Mouse (Mus musculus): ENCODE data around the gene Btbd19. TPM values are rescaled to one million over a fixed set of nuclear protein-coding genes. Genes with fewer than 3 reads are reported as not detected.

The Btbd19 gene
- polyA plus RNA-seq, 2 experiments: 6.2 to 16.0 TPM

DNA sequence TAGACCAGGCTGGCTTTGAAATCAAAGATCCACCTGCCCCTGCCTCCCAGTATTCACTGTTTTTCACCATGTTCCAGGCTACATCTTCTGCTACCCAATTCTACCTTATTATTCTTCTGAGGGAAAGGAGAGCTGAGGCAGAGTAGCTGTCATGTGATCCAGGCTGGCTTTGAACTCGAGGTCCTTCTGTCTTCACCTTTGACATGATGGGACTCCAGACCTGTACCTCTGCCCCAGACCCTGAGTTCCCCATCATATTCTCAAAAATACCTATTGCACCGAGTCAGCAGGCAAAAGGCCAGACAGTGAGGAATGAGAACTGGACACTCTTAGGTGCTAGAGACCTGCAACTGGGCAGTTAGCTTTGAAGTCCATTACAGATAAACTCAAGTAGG lies 9.1 kb upstream of the Btbd19 start:
- Histone ChIP-seq H3K9me3 (ENCODE audit: control insufficient read depth, low read length) (no peaks in the 10 kb centered on the region), H3K9ac (ENCODE audit: low read depth, low read length, severe bottlenecking) (no peak overlapping the region), H3K36me3 (ENCODE audit: control insufficient read depth, insufficient read depth, low read length) (peaks cover 4% of the 10 kb centered on the region; the same call in 1 of the 2 replicates), H3K4me2 (replicated peaks; ENCODE audit: low read depth, low read length, severe bottlenecking) (no peak overlapping the region), H3K27me3 (ENCODE audit: control insufficient read depth, insufficient read depth, low read length) (peaks cover 20% of the 10 kb centered on the region; the same call in 1 of the 2 replicates), H3K4me1 (ENCODE audit: control insufficient read depth, insufficient read depth, low read length) (peaks cover 8% of the 10 kb centered on the region; the same call in 1 of the 2 replicates), H3K27ac (replicated peaks; ENCODE audit: low read depth, low read length) (no peak overlapping the region), H3K4me3 (replicated peaks; ENCODE audit: low read length) (no peak overlapping the region)
- TF ChIP-seq POLR2A (IDR thresholded peaks at IDR 0.05; ENCODE audit: borderline replicate concordance, extremely low read depth, insufficient read depth, insufficient read length): no peak
- ATAC-seq (ENCODE audit: low FRiP score, low read depth) (no peak), DNase-seq (ENCODE audit: low spot score) (no peak)
- 36% methylated on average over 2 of the region's 2 CpGs for WGBS

DNA sequence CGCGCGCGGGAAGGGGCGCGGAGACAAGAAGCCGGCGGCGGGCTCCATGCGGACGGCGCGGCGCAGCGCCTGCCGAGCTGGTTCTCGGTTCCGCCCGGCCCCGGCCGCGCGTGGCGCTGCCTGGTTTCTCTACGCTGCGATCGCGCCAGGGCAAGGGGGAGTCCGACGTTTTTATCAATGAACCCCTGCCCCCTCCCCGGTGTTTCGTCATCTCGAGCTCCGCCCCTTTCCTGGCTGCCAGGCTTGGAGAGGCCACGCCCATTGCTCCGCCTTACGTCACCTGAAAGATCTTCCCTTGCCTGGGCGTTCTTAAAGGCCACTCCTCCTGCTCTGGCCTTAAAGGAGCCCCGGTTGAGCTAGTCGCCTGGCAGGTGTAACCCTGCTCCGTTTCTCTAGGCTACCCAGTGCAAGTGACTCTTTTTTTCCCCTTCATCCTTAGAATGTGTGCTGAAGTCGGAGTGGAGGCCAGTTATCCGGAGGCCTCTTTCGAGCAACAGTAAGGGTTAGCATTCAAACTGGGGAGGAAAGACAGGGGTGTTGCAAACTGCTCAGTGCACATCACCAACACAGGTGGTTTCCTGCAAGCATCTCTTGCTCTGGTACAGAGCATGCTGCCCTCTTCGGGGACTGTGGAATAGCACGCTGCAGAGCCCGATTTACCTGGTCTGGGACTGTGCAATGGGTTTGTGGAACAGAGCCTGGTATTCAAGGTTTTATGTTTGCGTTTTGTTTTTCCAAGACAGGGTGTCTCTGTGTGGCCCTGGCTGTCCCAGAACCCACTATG lies 8.5 kb upstream of the Btbd19 start, which contains the start of gene Plk3:
Gene Plk3, minus strand, starts transcription at position 147 of the 784 bp plus-strand sequence.
- Histone ChIP-seq H3K4me1 (ENCODE audit: control insufficient read depth, insufficient read depth, low read length) (peaks cover 8% of the 10 kb centered on the region; the same call in 1 of the 2 replicates), H3K27ac (replicated peaks; ENCODE audit: low read depth, low read length) (no peak within 1 kb of the TSS)

DNA sequence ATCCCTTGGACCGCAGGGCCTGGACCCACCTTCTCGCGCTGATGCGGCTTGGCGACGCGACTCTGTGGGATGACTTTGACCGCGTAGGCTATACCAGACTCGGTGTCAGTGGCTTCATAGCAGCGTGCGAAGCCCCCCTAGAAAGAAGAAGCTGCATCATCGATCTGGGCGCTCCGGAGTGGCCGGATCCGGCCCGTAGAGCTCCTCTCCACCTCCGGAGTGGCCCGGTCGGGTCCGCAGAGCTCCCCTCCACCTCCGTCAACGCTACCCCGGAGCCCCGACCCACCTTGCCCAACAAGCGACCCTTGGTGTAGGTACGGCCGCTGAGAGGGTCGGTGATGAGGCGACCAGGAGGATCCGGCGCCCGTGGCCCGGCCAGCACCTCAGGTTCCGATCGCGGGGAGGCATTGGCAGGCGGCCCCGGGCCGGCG lies 7.9 kb upstream of the Btbd19 start:
- Histone ChIP-seq H3K27ac (replicated peaks; ENCODE audit: low read depth, low read length) (no peak overlapping the region), H3K4me2 (replicated peaks; ENCODE audit: low read depth, low read length, severe bottlenecking) (peak overlapping the region; percentile 98), H3K36me3 (ENCODE audit: control insufficient read depth, insufficient read depth, low read length) (peaks cover 4% of the 10 kb centered on the region; the same call in 1 of the 2 replicates), H3K4me3 (replicated peaks; ENCODE audit: low read length) (peak overlapping the region; percentile 80), H3K9me3 (ENCODE audit: control insufficient read depth, low read length) (no peaks in the 10 kb centered on the region), H3K27me3 (ENCODE audit: control insufficient read depth, insufficient read depth, low read length) (peaks cover 20% of the 10 kb centered on the region; the same call in 1 of the 2 replicates), H3K9ac (ENCODE audit: low read depth, low read length, severe bottlenecking) (peak overlapping the region; percentile 75), H3K4me1 (ENCODE audit: control insufficient read depth, insufficient read depth, low read length) (peaks cover 8% of the 10 kb centered on the region; the same call in 1 of the 2 replicates)
- ATAC-seq (ENCODE audit: low FRiP score, low read depth) (peak; percentile 13; the same call in 1 of the 2 replicates), DNase-seq (ENCODE audit: low spot score) (no peak)
- TF ChIP-seq POLR2A (IDR thresholded peaks at IDR 0.05; ENCODE audit: borderline replicate concordance, extremely low read depth, insufficient read depth, insufficient read length): no peak
- WGBS: 1% methylated on average over 40 of the region's 42 CpGs

More for the DNA sequence above, 8.5 kb upstream of the Btbd19 start, which contains the start of gene Plk3:
- Histone ChIP-seq H3K4me3 (replicated peaks; ENCODE audit: low read length) (peak within 1 kb of the TSS; percentile 80), H3K9ac (ENCODE audit: low read depth, low read length, severe bottlenecking) (peak within 1 kb of the TSS; percentile 75), H3K9me3 (ENCODE audit: control insufficient read depth, low read length) (no peaks in the 10 kb centered on the region), H3K36me3 (ENCODE audit: control insufficient read depth, insufficient read depth, low read length) (peaks cover 4% of the 10 kb centered on the region; the same call in 1 of the 2 replicates), H3K27me3 (ENCODE audit: control insufficient read depth, insufficient read depth, low read length) (peaks cover 20% of the 10 kb centered on the region; the same call in 1 of the 2 replicates), H3K4me2 (replicated peaks; ENCODE audit: low read depth, low read length, severe bottlenecking) (peak within 1 kb of the TSS; percentile 98)
- 4% methylated on average over 27 of the region's 48 CpGs for WGBS
- ATAC-seq (ENCODE audit: low FRiP score, low read depth) (peak; percentile 91), DNase-seq (ENCODE audit: low spot score) (peak; percentile 98)
- no peak for TF ChIP-seq POLR2A (IDR thresholded peaks at IDR 0.05; ENCODE audit: borderline replicate concordance, extremely low read depth, insufficient read depth, insufficient read length)

DNA sequence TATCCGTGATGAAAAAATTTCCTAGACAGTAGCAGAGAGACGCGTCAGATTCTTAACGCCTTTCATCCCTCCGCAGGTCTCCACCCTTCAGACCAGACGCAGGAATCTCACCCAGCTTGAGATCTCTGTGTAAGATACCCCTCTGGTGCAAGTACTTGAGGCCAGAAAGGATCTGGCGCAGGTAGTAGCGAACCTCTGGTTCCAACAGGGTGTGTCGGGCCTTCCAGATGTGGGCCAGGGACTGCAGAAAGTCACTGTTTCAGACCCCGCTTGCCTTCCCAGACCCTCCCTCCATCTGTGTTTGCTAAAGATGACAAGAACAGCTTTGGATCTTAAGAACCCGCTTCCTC lies 7.2 kb upstream of the Btbd19 start:
- peak overlapping the region; percentile 98 for H3K4me2 ChIP-seq (replicated peaks; ENCODE audit: low read depth, low read length, severe bottlenecking)
- H3K9me3 ChIP-seq (ENCODE audit: control insufficient read depth, low read length): no peaks in the 10 kb centered on the region
- peaks cover 8% of the 10 kb centered on the region; the same call in 1 of the 2 replicates for H3K4me1 ChIP-seq (ENCODE audit: control insufficient read depth, insufficient read depth, low read length)
- 12% methylated on average over 11 of the region's 11 CpGs for WGBS
- no peak overlapping the region for H3K27ac ChIP-seq (replicated peaks; ENCODE audit: low read depth, low read length)
- H3K27me3 ChIP-seq (ENCODE audit: control insufficient read depth, insufficient read depth, low read length): peaks cover 20% of the 10 kb centered on the region; the same call in 1 of the 2 replicates
- H3K36me3 ChIP-seq (ENCODE audit: control insufficient read depth, insufficient read depth, low read length): peaks cover 10% of the 10 kb centered on the region; the same call in 1 of the 2 replicates
- H3K9ac ChIP-seq (ENCODE audit: low read depth, low read length, severe bottlenecking): peak overlapping the region; percentile 75; the same call in 1 of the 2 replicates
- DNase-seq (ENCODE audit: low spot score): no peak
- H3K4me3 ChIP-seq (replicated peaks; ENCODE audit: low read length): peak overlapping the region; percentile 80
- ATAC-seq (ENCODE audit: low FRiP score, low read depth): no peak
- TF ChIP-seq POLR2A (IDR thresholded peaks at IDR 0.05; ENCODE audit: borderline replicate concordance, extremely low read depth, insufficient read depth, insufficient read length): no peak

Data from limb, embryonic 14.5 days (tissue).